Mouse (Mus musculus) hindbrain, embryonic 14.5 days (tissue): ENCODE measurements at regions not wholly inside any gene's neighbourhood (a gene's known extent, or its start where the extent isn't known, plus 50 kb on each side); places are given as distances from the start of the nearest gene placed in this dataset.

Experiments used
- ATAC-seq: fragments of 200-750 bp; cut with Nextera tagmentation; 2 replicates; pipeline ENCODE4 v1.8.0; 2017; ENCODE audit warnings: moderate number of reproducible peaks, mild to moderate bottlenecking, moderate TSS enrichment, moderate library complexity; ENCODE audit not compliant: low FRiP score
- DNase-seq: peaks from one replicate; pipeline ENCODE4 v3.0.0-alpha.2; 2015; ENCODE audit warnings: low spot score
- H3K27ac ChIP-seq: fragments of 300-500 bp; sonication (generic); 2 replicates; pipeline ENCODE4 v1.5.1; 2014; ENCODE audit warnings: mild to moderate bottlenecking, moderate library complexity
- H3K27me3 ChIP-seq: fragments of 300-500 bp; sonication (generic); 2 replicates; pipeline ENCODE4 v1.6.1; 2014; ENCODE audit warnings: mild to moderate bottlenecking, low read length, mixed read lengths; ENCODE audit not compliant: control insufficient read depth, insufficient read depth
- H3K36me3 ChIP-seq: fragments of 300-500 bp; sonication (generic); replicated peaks from 2 replicates; pipeline ENCODE4 v1.6.1; 2014; ENCODE audit not compliant: control insufficient read depth, insufficient read depth
- H3K4me1 ChIP-seq: fragments of 300-500 bp; sonication (generic); replicated peaks from 2 replicates; pipeline ENCODE4 v1.6.1; 2014; ENCODE audit warnings: antibody characterized with exemption, low read length, mixed read lengths; ENCODE audit not compliant: control insufficient read depth, insufficient read depth
- H3K4me2 ChIP-seq: fragments of 300-500 bp; sonication (generic); replicated peaks from 2 replicates; pipeline ENCODE4 v1.6.1; 2014; ENCODE audit warnings: mild to moderate bottlenecking, moderate library complexity
- H3K4me3 ChIP-seq: fragments of 300-500 bp; sonication (generic); replicated peaks from 2 replicates; pipeline ENCODE4 v1.5.1; 2014; ENCODE audit warnings: mild to moderate bottlenecking, low read length
- H3K9ac ChIP-seq: fragments of 300-500 bp; sonication (generic); 2 replicates; pipeline ENCODE4 v1.6.1; 2014
- H3K9me3 ChIP-seq: fragments of 300-500 bp; sonication (generic); 2 replicates; pipeline ENCODE4 v1.6.1; 2016; ENCODE audit warnings: low read length; ENCODE audit not compliant: control insufficient read depth
- WGBS: fragments of 180-500 bp; shearing (Covaris S2); extraction: QIAGEN DNeasy Blood & Tissue Kit; methylation state at CpG from one replicate; pipeline ENCODE4 v1.1.7; 2014; 5-methylcytosine and 5-hydroxymethylcytosine counted together

GRCm38 (mm10) chr3:34457821-34458220 lies 192.4 kb upstream of the Sox2 start:
- no peak for DNase-seq
- 100% methylated on average over 1 of the region's 1 CpGs for WGBS
- Histone ChIP-seq H3K9me3 (no peaks in the 10 kb centered on the region), H3K4me3 (no peak overlapping the region), H3K27ac (no peak overlapping the region), H3K4me2 (no peak overlapping the region), H3K36me3 (no peaks in the 10 kb centered on the region), H3K4me1 (peaks cover 7% of the 10 kb centered on the region), H3K9ac (no peak overlapping the region), H3K27me3 (no peaks in the 10 kb centered on the region)
- no peak for ATAC-seq

GRCm38 (mm10) chr3:34456488-34457433 lies 193.4 kb upstream of the Sox2 start:
- peak; percentile 75; the same call in 1 of the 2 replicates for ATAC-seq
- DNase-seq = peak; percentile 71
- H3K9ac ChIP-seq = no peak overlapping the region
- H3K36me3 ChIP-seq = no peaks in the 10 kb centered on the region
- H3K27me3 ChIP-seq = no peaks in the 10 kb centered on the region
- no peak overlapping the region for H3K4me3 ChIP-seq
- H3K27ac ChIP-seq = no peak overlapping the region
- no peak overlapping the region for H3K4me2 ChIP-seq
- H3K9me3 ChIP-seq = no peaks in the 10 kb centered on the region
- 46% methylated on average over 23 of the region's 23 CpGs for whole genome bisulfite sequencing
- peaks cover 7% of the 10 kb centered on the region for H3K4me1 ChIP-seq

GRCm38 (mm10) chr3:34454026-34454624 lies 196.1 kb upstream of the Sox2 start:
- H3K27me3 ChIP-seq = no peaks in the 10 kb centered on the region
- no peaks in the 10 kb centered on the region for H3K36me3 ChIP-seq
- H3K4me2 ChIP-seq = no peak overlapping the region
- H3K9me3 ChIP-seq = no peaks in the 10 kb centered on the region
- ATAC-seq (no peak), DNase-seq (no peak)
- H3K4me3 ChIP-seq = no peak overlapping the region
- H3K4me1 ChIP-seq = peaks cover 7% of the 10 kb centered on the region
- 93% methylated on average over 23 of the region's 24 CpGs for WGBS
- H3K9ac ChIP-seq = no peak overlapping the region
- H3K27ac ChIP-seq = no peak overlapping the region

GRCm38 (mm10) chr3:34445354-34445753 lies 204.9 kb upstream of the Sox2 start:
- Histone ChIP-seq H3K27me3 (peaks cover 22% of the 10 kb centered on the region; the same call in 1 of the 2 replicates), H3K4me1 (peaks cover 5% of the 10 kb centered on the region; the same call in 1 of the 2 replicates), H3K36me3 (no peaks in the 10 kb centered on the region), H3K4me2 (no peak overlapping the region), H3K9ac (no peak overlapping the region), H3K4me3 (no peak overlapping the region), H3K27ac (peak overlapping the region; percentile 12; the same call in 1 of the 2 replicates), H3K9me3 (no peaks in the 10 kb centered on the region; the same call in 1 of the 2 replicates)
- 22% methylated on average over 7 of the region's 7 CpGs for WGBS
- DNase-seq (peak; percentile 44), ATAC-seq (peak; percentile 61; the same call in 1 of the 2 replicates)

GRCm38 (mm10) chr3:34444802-34445201 lies 205.4 kb upstream of the Sox2 start:
- no peak for ATAC-seq
- Histone ChIP-seq H3K4me2 (no peak overlapping the region), H3K4me1 (peaks cover 5% of the 10 kb centered on the region; the same call in 1 of the 2 replicates), H3K9me3 (no peaks in the 10 kb centered on the region; the same call in 1 of the 2 replicates), H3K9ac (no peak overlapping the region), H3K27me3 (peaks cover 22% of the 10 kb centered on the region; the same call in 1 of the 2 replicates), H3K27ac (peak overlapping the region; percentile 12; the same call in 1 of the 2 replicates), H3K36me3 (no peaks in the 10 kb centered on the region), H3K4me3 (no peak overlapping the region)
- WGBS = 39% methylated on average over 5 of the region's 5 CpGs
- no peak for DNase-seq

- Histone ChIP-seq H3K4me1 (peaks cover 5% of the 10 kb centered on the region; the same call in 1 of the 2 replicates), H3K4me2 (peak overlapping the region; percentile 24), H3K27ac (peak overlapping the region; percentile 44; the same call in 1 of the 2 replicates), H3K4me3 (no peak overlapping the region), H3K27me3 (peaks cover 22% of the 10 kb centered on the region; the same call in 1 of the 2 replicates), H3K36me3 (no peaks in the 10 kb centered on the region), H3K9ac (no peak overlapping the region), H3K9me3 (no peaks in the 10 kb centered on the region; the same call in 1 of the 2 replicates)
- ATAC-seq (peak; percentile 83), DNase-seq (peak; percentile 75)
- WGBS = 17% methylated on average over 28 of the region's 28 CpGs
Measured at GRCm38 (mm10) chr3:34443731-34444628, 206.2 kb upstream of the Sox2 start.

GRCm38 (mm10) chr3:34443307-34443706 lies 206.9 kb upstream of the Sox2 start:
- Histone ChIP-seq H3K27ac (peak overlapping the region; percentile 44), H3K4me3 (no peak overlapping the region), H3K9me3 (no peaks in the 10 kb centered on the region; the same call in 1 of the 2 replicates), H3K9ac (no peak overlapping the region), H3K27me3 (peaks cover 22% of the 10 kb centered on the region; the same call in 1 of the 2 replicates), H3K36me3 (no peaks in the 10 kb centered on the region), H3K4me2 (no peak overlapping the region), H3K4me1 (peaks cover 5% of the 10 kb centered on the region; the same call in 1 of the 2 replicates)
- ATAC-seq (no peak), DNase-seq (no peak)
- 36% methylated on average over 5 of the region's 5 CpGs for WGBS

GRCm38 (mm10) chr3:34441792-34442191 lies 208.4 kb upstream of the Sox2 start:
- Histone ChIP-seq H3K36me3 (no peaks in the 10 kb centered on the region), H3K4me3 (no peak overlapping the region), H3K27ac (peak overlapping the region; percentile 65), H3K4me2 (no peak overlapping the region; the same call in 1 of the 2 replicates), H3K4me1 (peaks cover 5% of the 10 kb centered on the region; the same call in 1 of the 2 replicates), H3K27me3 (peaks cover 27% of the 10 kb centered on the region; the same call in 1 of the 2 replicates), H3K9me3 (no peaks in the 10 kb centered on the region), H3K9ac (no peak overlapping the region)
- peak; percentile 28; the same call in 1 of the 2 replicates for ATAC-seq
- no peak for DNase-seq
- 36% methylated on average over 4 of the region's 4 CpGs for WGBS
